Mouse (Mus musculus) mouse trophoblast stem cell (cell line): ENCODE results near the gene Pcnp.
"Not testable (repeated sequence)": the region's sequence is repeated elsewhere in the genome, so short reads cannot be mapped to it uniquely, and the experiment has no call there.

Experiments
- in situ Hi-C, 2 experiments: fragments of 300-500 bp; cut with MseI, MboI; formaldehyde crosslinking; loops; 2 replicates in 1 of 2; 3 replicates in 1 of 2; pipeline ENCODE4 v1.15.1; 2025

The Pcnp gene

GRCm38 (mm10) chr16:55971735-55972615 lies 57.6 kb downstream of the Pcnp start:
- in situ Hi-C loops, result no loop called here

GRCm38 (mm10) chr16:55970416-55970815 lies 59.1 kb downstream of the Pcnp start:
- in situ Hi-C loops, result no loop called here

GRCm38 (mm10) chr16:55969147-55969546 lies 60.4 kb downstream of the Pcnp start:
- in situ Hi-C loops, result no loop called here

GRCm38 (mm10) chr16:55967221-55967620 lies 62.3 kb downstream of the Pcnp start:
- in situ Hi-C loops, result no loop called here

GRCm38 (mm10) chr16:55966212-55966871 lies 63.2 kb downstream of the Pcnp start, which contains the start of gene Rpl24:
TSS of gene Rpl24 (plus strand) at chr16:55966275.
- in situ Hi-C loops, result no loop called here

- in situ Hi-C loops, result no loop called here
Measured at GRCm38 (mm10) chr16:55964126-55964949, 65.2 kb downstream of the Pcnp start.

- in situ Hi-C loops, result not testable (repeated sequence)
Measured at GRCm38 (mm10) chr16:55963068-55963467, 66.5 kb downstream of the Pcnp start.
